Mouse (Mus musculus): ENCODE data around the gene Has1. TPM values are rescaled to one million over a fixed set of nuclear protein-coding genes. Genes with fewer than 3 reads are reported as not detected.

Gene Has1
- total and polyA plus RNA-seq, 3 experiments: not detected

- TF ChIP-seq USF2 (conservative IDR thresholded peaks at IDR 0.05; ENCODE audit: low read depth, low read length) (no peak), CHD1 (IDR thresholded peaks at IDR 0.05; ENCODE audit: low read depth, low read length) (no peak), MAX (IDR thresholded peaks at IDR 0.05; ENCODE audit: low read length) (no peak), ETS1 (conservative IDR thresholded peaks at IDR 0.05; ENCODE audit: low read depth, low read length) (no peak)
- no peaks in the 10 kb centered on the region for H3K9me3 ChIP-seq (replicated peaks; ENCODE audit: low read length)
- H3K4me2 ChIP-seq (ENCODE audit: insufficient read depth, low read depth, poor library complexity, severe bottlenecking): no peak overlapping the region
- dilution Hi-C loops (cut with MboI; ENCODE audit: extremely low pct_ligation_motif_present, extremely low pct_unique_long_range_greater_than_20kb, low sequenced_read_pairs): no loop called here
- DNase-seq (ENCODE audit: extremely low read depth): peak; percentile 6
- H3K79me2 ChIP-seq (replicated peaks; ENCODE audit: control insufficient read depth, extremely low read depth, insufficient read depth, poor library complexity, severe bottlenecking): no peaks in the 10 kb centered on the region
- no peak overlapping the region for H3K27ac ChIP-seq (ENCODE audit: insufficient read depth, low read depth)
- no peak overlapping the region for H3K9ac ChIP-seq (ENCODE audit: insufficient read depth, low read depth)
- H3K27me3 ChIP-seq (replicated peaks): no peaks in the 10 kb centered on the region
- H3K4me3 ChIP-seq (replicated peaks in 1 of 3; ENCODE audit: low read depth in 2 of 3, low read length in 2 of 3, poor library complexity in 1 of 3): no peak overlapping the region
- in situ Hi-C loops (cut with MboI; ENCODE audit: low pct_ligation_motif_present, low pct_unique_long_range_greater_than_20kb, low sequenced_read_pairs): no loop called here
- peaks cover 0 to 7% of the 10 kb centered on the region in 2 experiments; a peak in 1 of 4 replicates for H3K4me1 ChIP-seq (ENCODE audit: control insufficient read depth in 1 of 2, insufficient read depth in 2 of 2)
- H3K36me3 ChIP-seq (replicated peaks in 1 of 2; ENCODE audit: control insufficient read depth in 1 of 2, insufficient read depth in 1 of 2, low read length in 1 of 2): no peaks in the 10 kb centered on the region
Measured at GRCm38 (mm10) chr17:17865168-17865567, 10.2 kb upstream of the Has1 start.

GRCm38 (mm10) chr17:17862360-17862759 lies 7.4 kb upstream of the Has1 start:
- H3K4me3 ChIP-seq (replicated peaks in 1 of 3; ENCODE audit: low read depth in 2 of 3, low read length in 2 of 3, poor library complexity in 1 of 3): no peak overlapping the region
- TF ChIP-seq HCFC1 (IDR thresholded peaks at IDR 0.05; ENCODE audit: low read depth, low read length): no peak
- no peak for TF ChIP-seq PAX5 (IDR thresholded peaks at IDR 0.05; ENCODE audit: low read length)
- TF ChIP-seq ZKSCAN1 (IDR thresholded peaks at IDR 0.05; ENCODE audit: borderline replicate concordance, low read depth, low read length): no peak
- no peak for TF ChIP-seq ZMIZ1 (IDR thresholded peaks at IDR 0.05; ENCODE audit: low read depth, low read length)
- no peak for TF ChIP-seq MAX (IDR thresholded peaks at IDR 0.05; ENCODE audit: low read length)
- no peak for TF ChIP-seq MEF2A (IDR thresholded peaks at IDR 0.05; ENCODE audit: borderline replicate concordance, low read depth, low read length)
- peaks cover 0 to 8% of the 10 kb centered on the region in 2 experiments; a peak in 2 of 4 replicates for H3K4me1 ChIP-seq (ENCODE audit: control insufficient read depth in 1 of 2, insufficient read depth in 2 of 2)
- in situ Hi-C loops (cut with MboI; ENCODE audit: low pct_ligation_motif_present, low pct_unique_long_range_greater_than_20kb, low sequenced_read_pairs) (no loop called here), dilution Hi-C loops (cut with MboI; ENCODE audit: extremely low pct_ligation_motif_present, extremely low pct_unique_long_range_greater_than_20kb, low sequenced_read_pairs) (no loop called here)
- no peak for DNase-seq (ENCODE audit: extremely low read depth)
- no peak overlapping the region for H3K4me2 ChIP-seq (ENCODE audit: insufficient read depth, low read depth, poor library complexity, severe bottlenecking)
- H3K9me3 ChIP-seq (replicated peaks; ENCODE audit: low read length): no peaks in the 10 kb centered on the region
- H3K27me3 ChIP-seq (replicated peaks): no peaks in the 10 kb centered on the region
- H3K36me3 ChIP-seq (replicated peaks in 1 of 2; ENCODE audit: control insufficient read depth in 1 of 2, insufficient read depth in 1 of 2, low read length in 1 of 2): no peaks in the 10 kb centered on the region
- no peaks in the 10 kb centered on the region for H3K79me2 ChIP-seq (replicated peaks; ENCODE audit: control insufficient read depth, extremely low read depth, insufficient read depth, poor library complexity, severe bottlenecking)
- no peak overlapping the region for H3K27ac ChIP-seq (ENCODE audit: insufficient read depth, low read depth)
- no peak overlapping the region for H3K9ac ChIP-seq (ENCODE audit: insufficient read depth, low read depth)

GRCm38 (mm10) chr17:17860110-17860509 lies 5.1 kb upstream of the Has1 start:
- no peak overlapping the region for H3K9ac ChIP-seq (ENCODE audit: insufficient read depth, low read depth)
- no peaks in the 10 kb centered on the region for H3K36me3 ChIP-seq (replicated peaks in 1 of 2; ENCODE audit: control insufficient read depth in 1 of 2, insufficient read depth in 1 of 2, low read length in 1 of 2)
- TF ChIP-seq RCOR1 (conservative IDR thresholded peaks at IDR 0.05; ENCODE audit: low read depth, low read length): no peak
- TF ChIP-seq MAFK (IDR thresholded peaks at IDR 0.05; ENCODE audit: insufficient replicate concordance, low read length): no peak
- peak in 1 of 2 experiments; percentile 64; a peak in 2 of 4 replicates for TF ChIP-seq CTCF (conservative IDR thresholded peaks at IDR 0.05 in 1 of 2, IDR thresholded peaks at IDR 0.05 in 1 of 2; ENCODE audit: low read depth in 2 of 2, low read length in 2 of 2)
- TF ChIP-seq POLR2AphosphoS2 (IDR thresholded peaks at IDR 0.05; ENCODE audit: low read depth, low read length): no peak
- peak; percentile 37 for TF ChIP-seq SMC3 (IDR thresholded peaks at IDR 0.05; ENCODE audit: low read depth, low read length)
- no peak for TF ChIP-seq MAZ (IDR thresholded peaks at IDR 0.05; ENCODE audit: low read depth, low read length)
- no peak for TF ChIP-seq NELFE (IDR thresholded peaks at IDR 0.05; ENCODE audit: low read depth, low read length)
- peak; percentile 49 for TF ChIP-seq RAD21 (IDR thresholded peaks at IDR 0.05; ENCODE audit: low read depth, low read length)
- no peak overlapping the region for H3K4me3 ChIP-seq (replicated peaks in 1 of 3; ENCODE audit: low read depth in 2 of 3, low read length in 2 of 3, poor library complexity in 1 of 3)
- dilution Hi-C loops (cut with MboI; ENCODE audit: extremely low pct_ligation_motif_present, extremely low pct_unique_long_range_greater_than_20kb, low sequenced_read_pairs) (no loop called here), in situ Hi-C loops (cut with MboI; ENCODE audit: low pct_ligation_motif_present, low pct_unique_long_range_greater_than_20kb, low sequenced_read_pairs) (no loop called here)
- peaks cover 0 to 3% of the 10 kb centered on the region in 2 experiments; a peak in 2 of 4 replicates for H3K4me1 ChIP-seq (ENCODE audit: control insufficient read depth in 1 of 2, insufficient read depth in 2 of 2)
- H3K9me3 ChIP-seq (replicated peaks; ENCODE audit: low read length): no peaks in the 10 kb centered on the region
- no peaks in the 10 kb centered on the region for H3K27me3 ChIP-seq (replicated peaks)
- no peaks in the 10 kb centered on the region for H3K79me2 ChIP-seq (replicated peaks; ENCODE audit: control insufficient read depth, extremely low read depth, insufficient read depth, poor library complexity, severe bottlenecking)
- peak; percentile 33 for DNase-seq (ENCODE audit: extremely low read depth)
- H3K27ac ChIP-seq (ENCODE audit: insufficient read depth, low read depth): no peak overlapping the region
- no peak overlapping the region for H3K4me2 ChIP-seq (ENCODE audit: insufficient read depth, low read depth, poor library complexity, severe bottlenecking)

All from CH12.LX (cell line).